Mouse (Mus musculus) telencephalon, adult 2 months (tissue): ENCODE measurements around the gene Cdr2l.
"Not testable (repeated sequence)": the region's sequence is repeated elsewhere in the genome, so short reads cannot be mapped to it uniquely, and the experiment has no call there.

ENCODE experiments used
- DNase-seq: peaks from one replicate; pipeline ENCODE4 v3.0.0-alpha.2; 2011; ENCODE audit warnings: low read depth, low spot score

Gene Cdr2l

GRCm38 (mm10) chr11:115371354-115371753 lies 10.4 kb upstream of the Cdr2l start:
- DNase-seq, result no peak

DNA sequence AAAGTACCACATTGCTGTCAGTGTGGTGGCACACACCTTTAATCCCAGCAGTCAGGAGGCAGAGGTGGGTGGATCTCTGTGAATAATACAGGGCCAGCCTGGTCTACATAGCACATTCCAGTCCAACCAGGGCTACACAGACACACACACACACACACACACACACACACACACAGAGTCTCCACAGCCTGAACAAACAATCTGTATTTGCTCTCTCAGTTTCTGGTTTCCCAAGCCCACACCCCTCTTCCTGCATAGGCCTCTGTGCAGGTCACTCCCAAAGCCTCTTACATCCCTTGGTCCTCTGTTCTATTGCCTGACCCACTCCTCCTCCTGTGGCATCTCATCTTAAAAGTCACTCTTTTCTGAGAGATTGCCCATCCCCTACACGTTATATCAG lies 9.7 kb upstream of the Cdr2l start:
- no peak for DNase-seq

GRCm38 (mm10) chr11:115372737-115373136 lies 9.0 kb upstream of the Cdr2l start:
- no peak for DNase-seq

DNA sequence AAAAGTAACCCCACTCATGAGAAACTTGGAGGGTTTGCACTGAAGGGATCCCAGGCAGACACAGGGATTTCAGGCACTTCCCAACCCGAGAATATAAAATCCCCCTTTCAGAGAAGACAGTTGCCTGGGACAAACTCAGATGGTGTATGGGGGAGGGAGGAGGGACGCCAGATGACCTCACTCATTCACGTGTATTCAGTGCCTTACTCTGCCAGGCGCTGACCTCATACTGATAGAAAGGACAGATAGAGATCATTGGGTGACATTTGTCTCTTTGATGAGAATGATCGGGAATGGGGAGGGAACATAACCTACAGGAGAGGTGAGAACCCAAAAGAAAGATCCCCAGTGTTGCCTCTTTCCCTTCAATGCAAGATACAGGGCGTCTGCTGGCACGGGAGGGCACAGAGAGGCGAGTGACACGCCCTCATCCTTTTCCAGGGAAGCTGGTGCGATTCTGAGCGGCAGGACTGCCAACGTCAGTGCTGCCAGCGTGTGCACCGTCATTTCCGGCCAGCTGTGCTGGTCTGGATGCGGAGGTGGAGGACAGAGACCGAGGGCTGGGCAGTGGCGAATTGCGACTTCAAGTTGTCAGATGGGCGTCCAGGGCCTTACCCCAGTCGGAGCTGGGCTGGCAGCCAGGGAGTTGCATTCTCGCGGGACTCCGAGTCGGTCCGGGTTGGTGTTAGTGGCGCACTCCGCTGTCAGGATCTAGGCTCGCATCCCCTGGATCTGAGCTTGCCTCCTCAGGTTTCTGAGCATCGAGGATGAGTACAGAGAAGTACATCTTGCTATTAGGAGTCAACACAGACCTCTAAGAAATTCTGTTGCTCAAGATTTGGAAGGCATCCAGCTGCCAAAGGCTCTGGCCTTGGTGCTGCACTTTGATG lies 7.7 kb upstream of the Cdr2l start:
- DNase-seq, result peak; percentile 75

DNA sequence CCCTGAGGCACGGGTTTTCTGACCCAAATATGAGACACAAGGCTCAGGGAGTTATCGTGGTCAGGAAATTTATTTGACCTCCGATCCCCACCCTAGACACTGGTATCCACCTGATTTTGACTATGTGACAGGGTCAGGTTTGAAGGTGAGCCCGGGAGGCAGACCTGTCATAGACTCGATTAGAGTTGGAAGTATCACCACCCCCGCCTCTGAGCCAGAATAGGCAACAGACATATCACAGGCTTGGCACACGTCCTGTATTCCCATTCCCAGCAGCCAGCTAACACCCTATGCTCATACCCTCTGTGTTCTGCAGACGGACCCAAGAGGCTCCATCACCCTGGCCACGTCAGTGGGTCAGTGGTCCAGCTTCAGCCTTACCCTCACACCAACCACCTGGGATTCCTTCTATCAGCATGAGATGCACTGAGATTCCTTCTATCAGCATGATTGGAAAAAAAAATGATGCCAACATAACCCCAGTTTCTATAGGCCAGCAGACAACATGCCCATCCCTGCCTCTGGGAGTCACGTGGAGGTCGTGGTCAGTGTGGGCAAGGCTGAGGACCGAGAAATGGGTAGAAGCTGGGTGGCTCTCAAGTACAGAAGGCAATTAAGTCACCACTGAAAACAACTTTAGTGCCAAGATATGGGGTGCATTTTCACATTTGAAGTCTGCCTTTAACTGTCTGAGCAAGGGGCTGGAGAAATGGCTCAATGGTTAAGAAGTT lies 6.9 kb upstream of the Cdr2l start:
- no peak for DNase-seq

- no peak for DNase-seq
These were observed 5.0 kb upstream of the Cdr2l start for GRCm38 (mm10) chr11:115376722-115377121.

GRCm38 (mm10) chr11:115377254-115377653 lies 4.5 kb upstream of the Cdr2l start:
- DNase-seq, result no peak

GRCm38 (mm10) chr11:115377854-115378253 lies 3.9 kb upstream of the Cdr2l start:
- no peak for DNase-seq

DNA sequence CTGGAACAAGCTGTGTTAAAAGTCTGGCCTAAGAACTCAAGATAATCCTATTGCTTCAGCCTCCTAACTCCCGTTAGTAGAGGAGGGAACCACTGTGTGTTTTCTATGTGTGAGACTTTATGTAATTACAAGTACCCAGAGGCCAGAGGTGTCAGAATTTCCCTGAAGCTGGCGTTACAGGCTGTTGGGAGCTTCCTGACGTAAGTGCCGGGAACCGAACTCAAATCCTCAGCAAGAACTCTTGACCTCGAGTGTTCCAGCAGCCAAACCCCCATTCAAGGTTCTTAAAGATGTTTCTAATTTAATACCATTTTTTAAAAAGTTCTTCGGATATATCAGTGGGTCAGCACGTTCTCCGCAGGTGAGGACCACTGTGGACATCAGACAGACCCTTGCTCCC lies 440 bp upstream of the Cdr2l start:
- DNase-seq, result no peak

- DNase-seq, result no peak
These were observed 1.2 kb downstream of the Cdr2l start for GRCm38 (mm10) chr11:115382891-115383290.

- DNase-seq, result no peak
These were observed 2.2 kb downstream of the Cdr2l start for GRCm38 (mm10) chr11:115383701-115384474.

DNA sequence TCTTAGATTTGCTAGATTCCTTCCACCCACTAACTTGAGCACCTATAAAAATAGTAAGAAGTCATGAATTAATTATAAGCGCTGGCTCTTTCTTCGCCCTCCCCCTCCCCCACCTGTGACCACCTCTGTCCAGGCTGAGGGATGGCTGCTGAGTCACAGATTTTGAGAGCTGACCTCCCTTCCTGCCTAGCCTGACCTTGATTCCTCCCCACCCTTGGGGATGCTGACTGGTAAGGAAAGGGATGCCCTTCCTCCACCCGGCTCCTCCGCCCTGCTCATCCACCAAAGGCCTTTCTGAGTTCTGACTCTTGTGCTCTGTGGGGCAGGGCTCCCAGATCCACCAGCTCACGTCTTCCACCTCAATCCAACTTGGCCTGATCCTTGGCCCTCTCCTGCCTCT lies 2.9 kb downstream of the Cdr2l start:
- DNase-seq, result no peak

- not testable (repeated sequence) for DNase-seq
These were observed 5.1 kb downstream of the Cdr2l start for GRCm38 (mm10) chr11:115386859-115387258.

- no peak for DNase-seq
These were observed 9.6 kb downstream of the Cdr2l start for GRCm38 (mm10) chr11:115391358-115391757.

GRCm38 (mm10) chr11:115393721-115394325 lies 12.1 kb downstream of the Cdr2l start:
- DNase-seq, result no peak

DNA sequence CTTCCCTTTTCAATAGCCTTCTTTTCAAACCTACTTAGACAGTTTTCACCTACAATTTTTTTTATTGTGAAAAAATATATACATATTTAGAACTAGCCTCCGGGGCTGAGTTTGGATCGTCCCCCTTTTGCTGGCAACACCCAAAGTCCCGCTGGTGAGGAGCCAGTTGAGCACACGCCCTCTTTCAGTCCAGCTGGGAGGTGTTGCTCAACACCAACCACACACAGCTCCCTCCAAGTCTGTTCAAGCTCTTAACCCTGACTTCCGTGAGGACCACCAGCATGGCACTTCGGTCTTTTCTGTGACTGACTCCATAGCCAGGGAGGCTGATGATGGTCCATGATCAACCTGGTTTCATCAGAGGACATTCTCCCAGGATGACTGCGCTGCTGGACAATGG lies 16.4 kb downstream of the Cdr2l start:
- no peak for DNase-seq

- no peak for DNase-seq
These were observed 18.4 kb downstream of the Cdr2l start for GRCm38 (mm10) chr11:115400126-115400525.

GRCm38 (mm10) chr11:115400630-115401391 lies 19.1 kb downstream of the Cdr2l start:
- DNase-seq, result no peak

DNA sequence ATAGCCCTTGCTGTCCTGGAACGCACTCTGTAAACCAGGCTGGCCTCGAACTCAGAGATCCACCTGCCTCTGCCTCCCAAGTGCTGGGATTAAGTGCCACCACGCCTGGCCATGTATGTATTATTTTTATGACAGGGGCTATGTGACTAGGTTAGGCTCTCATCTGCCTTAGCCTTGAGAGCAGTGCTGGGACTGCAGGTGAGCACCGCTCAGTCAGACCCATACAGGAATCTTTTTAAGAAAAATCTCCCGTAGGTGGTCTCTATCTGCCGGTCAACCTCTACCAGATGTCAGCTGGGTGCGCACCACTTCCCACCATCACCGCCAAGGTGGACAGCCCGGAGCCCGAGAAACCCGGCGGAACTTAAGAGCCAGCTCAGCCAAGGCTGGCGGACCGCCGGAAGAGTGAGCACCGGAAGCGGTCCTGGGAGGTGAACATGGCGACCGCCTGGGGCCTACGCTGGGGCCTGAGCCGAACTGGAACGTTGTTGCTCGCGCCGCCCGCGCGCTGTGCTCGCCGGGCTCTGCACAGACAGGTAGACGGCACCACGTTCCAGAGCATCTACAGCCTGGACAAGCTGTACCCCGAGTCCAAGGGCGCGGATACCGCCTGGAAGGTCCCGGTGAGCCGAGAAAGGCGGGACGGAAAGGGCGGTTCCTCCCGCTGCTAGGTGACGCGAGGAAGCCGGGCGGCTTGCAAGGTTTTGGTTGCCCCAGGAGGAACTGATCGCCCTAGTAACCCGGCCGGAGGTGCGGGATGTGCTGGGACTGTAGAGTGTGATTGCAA lies 21.8 kb downstream of the Cdr2l start, which contains the start of gene Mrpl58:
Gene Mrpl58 (plus strand): TSS at position 415 of the 787 bp plus-strand sequence.
- peak; percentile 87 for DNase-seq

- no peak for DNase-seq
These were observed 24.0 kb downstream of the Cdr2l start for GRCm38 (mm10) chr11:115405723-115406122.
